Mouse (Mus musculus): ENCODE results near the gene Coro7. TPM values are rescaled to one million over a fixed set of nuclear protein-coding genes. Genes with fewer than 3 reads are reported as not detected.
A peak's percentile ranks its signal among the peaks of the same experiment; 100 is the strongest.

Coro7 gene
- total RNA-seq, 1 experiment: 14.4 TPM

DNA sequence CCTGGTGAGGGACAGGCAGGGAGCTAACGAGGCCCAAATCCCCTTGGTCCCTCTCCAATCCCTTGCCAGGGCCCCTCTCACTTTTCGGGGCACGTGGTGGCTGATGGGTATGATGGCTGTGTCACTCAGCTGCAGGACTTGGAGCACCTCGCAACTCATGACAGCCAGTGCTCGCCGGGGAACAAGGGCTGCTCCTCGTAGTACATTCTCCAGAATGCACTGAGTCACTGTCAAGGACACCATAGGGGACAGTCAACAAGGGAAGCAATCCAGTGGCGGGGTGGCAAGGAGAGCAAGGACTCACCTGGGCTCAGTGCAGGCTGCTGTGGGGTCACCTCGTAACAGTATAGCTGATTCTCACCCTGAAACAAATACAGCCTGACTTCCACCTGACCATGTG, 44.9 kb downstream of the Coro7 start:
- in situ Hi-C loops (cut with MboI; ENCODE audit: low sequenced_read_pairs in 2 of 2, unreplicated experiment in 2 of 2): loop anchor here in 1 of 2 experiments (5.0 kb wide), 1 partner anchor 33 kb away; no protein-coding TSS in a partner anchor
- H3K36me3 ChIP-seq (ENCODE audit: control insufficient read depth, insufficient read depth, low read length, poor library complexity, severe bottlenecking): no peaks in the 10 kb centered on the region; the same call in 1 of the 2 replicates
- no peak overlapping the region for H3K4me3 ChIP-seq (ENCODE audit: insufficient read depth in 1 of 2, low read depth in 1 of 2, low read length in 2 of 2, poor library complexity in 1 of 2, severe bottlenecking in 1 of 2)
- no peak for DNase-seq (ENCODE audit: low read depth, low spot score)
- no peak overlapping the region for H3K27ac ChIP-seq (ENCODE audit: insufficient read depth, low read depth, low read length, poor library complexity, severe bottlenecking)
- H3K9me3 ChIP-seq (ENCODE audit: control insufficient read depth, insufficient read depth, low read depth, low read length): no peaks in the 10 kb centered on the region
- peaks cover 0 to 13% of the 10 kb centered on the region in 2 experiments; a peak in 1 of 4 replicates for H3K4me1 ChIP-seq (ENCODE audit: control insufficient read depth in 2 of 2, insufficient read depth in 2 of 2, low read length in 2 of 2, poor library complexity in 1 of 2)
- no peak for TF ChIP-seq ZNF384 (IDR thresholded peaks at IDR 0.05; ENCODE audit: low read depth, low read length)
- no peak for TF ChIP-seq ZC3H11A (IDR thresholded peaks at IDR 0.05; ENCODE audit: borderline replicate concordance, low read depth, low read length)
- TF ChIP-seq HCFC1 (IDR thresholded peaks at IDR 0.05; ENCODE audit: borderline replicate concordance, insufficient read depth, low read length): no peak
- TF ChIP-seq CHD2 (IDR thresholded peaks at IDR 0.05; ENCODE audit: low read depth, low read length): no peak
- TF ChIP-seq MAFK (IDR thresholded peaks at IDR 0.05; ENCODE audit: insufficient read depth, low read depth, low read length): no peak
- no peak overlapping the region for H3K9ac ChIP-seq (ENCODE audit: insufficient read depth, low read depth, low read length, poor library complexity, severe bottlenecking)

- no peak overlapping the region for H3K4me3 ChIP-seq (ENCODE audit: insufficient read depth in 1 of 2, low read depth in 1 of 2, low read length in 2 of 2, poor library complexity in 1 of 2, severe bottlenecking in 1 of 2)
- H3K27ac ChIP-seq (ENCODE audit: insufficient read depth, low read depth, low read length, poor library complexity, severe bottlenecking): no peak overlapping the region
- H3K9me3 ChIP-seq (ENCODE audit: control insufficient read depth, insufficient read depth, low read depth, low read length): no peaks in the 10 kb centered on the region
- in situ Hi-C loops (cut with MboI; ENCODE audit: low sequenced_read_pairs in 2 of 2, unreplicated experiment in 2 of 2): loop anchor here in 1 of 2 experiments (5.0 kb wide), 1 partner anchor 34 kb away; no protein-coding TSS in a partner anchor
- peaks cover 3 to 13% of the 10 kb centered on the region in 2 experiments; a peak in 2 of 4 replicates for H3K4me1 ChIP-seq (ENCODE audit: control insufficient read depth in 2 of 2, insufficient read depth in 2 of 2, low read length in 2 of 2, poor library complexity in 1 of 2)
- H3K9ac ChIP-seq (ENCODE audit: insufficient read depth, low read depth, low read length, poor library complexity, severe bottlenecking): no peak overlapping the region
- TF ChIP-seq MAFK (IDR thresholded peaks at IDR 0.05; ENCODE audit: insufficient read depth, low read depth, low read length) (no peak), ZNF384 (IDR thresholded peaks at IDR 0.05; ENCODE audit: low read depth, low read length) (no peak), ZC3H11A (IDR thresholded peaks at IDR 0.05; ENCODE audit: borderline replicate concordance, low read depth, low read length) (no peak), HCFC1 (IDR thresholded peaks at IDR 0.05; ENCODE audit: borderline replicate concordance, insufficient read depth, low read length) (no peak), CHD2 (IDR thresholded peaks at IDR 0.05; ENCODE audit: low read depth, low read length) (no peak)
- H3K36me3 ChIP-seq (ENCODE audit: control insufficient read depth, insufficient read depth, low read length, poor library complexity, severe bottlenecking): no peaks in the 10 kb centered on the region; the same call in 1 of the 2 replicates
- no peak for DNase-seq (ENCODE audit: low read depth, low spot score)
Measured at GRCm38 (mm10) chr16:4633661-4634060, 45.9 kb downstream of the Coro7 start.

DNA sequence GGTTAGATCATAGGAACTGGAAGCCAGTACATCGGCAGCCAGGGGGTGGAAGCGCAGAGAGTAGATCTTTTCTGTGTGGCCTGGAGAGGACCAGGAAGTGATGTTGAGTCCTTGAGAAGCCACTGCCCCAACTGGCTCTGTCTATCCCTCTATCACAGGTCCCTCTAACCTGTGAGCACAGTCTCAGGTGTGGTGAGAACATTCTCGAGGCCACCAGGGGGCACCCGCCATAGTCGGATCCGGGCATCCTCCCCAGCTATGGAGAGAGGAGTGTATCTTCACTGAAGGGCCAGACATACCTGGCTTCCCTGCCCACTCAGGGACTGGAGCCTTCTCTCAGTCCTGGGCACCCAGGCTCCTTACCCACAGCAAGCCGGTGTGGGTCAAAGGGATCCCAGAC, 47.5 kb downstream of the Coro7 start:
- peaks cover 3 to 17% of the 10 kb centered on the region in 2 experiments; a peak in 2 of 4 replicates for H3K4me1 ChIP-seq (ENCODE audit: control insufficient read depth in 2 of 2, insufficient read depth in 2 of 2, low read length in 2 of 2, poor library complexity in 1 of 2)
- no peaks in the 10 kb centered on the region for H3K9me3 ChIP-seq (ENCODE audit: control insufficient read depth, insufficient read depth, low read depth, low read length)
- DNase-seq (ENCODE audit: low read depth, low spot score): no peak
- no peaks in the 10 kb centered on the region; the same call in 1 of the 2 replicates for H3K36me3 ChIP-seq (ENCODE audit: control insufficient read depth, insufficient read depth, low read length, poor library complexity, severe bottlenecking)
- H3K9ac ChIP-seq (ENCODE audit: insufficient read depth, low read depth, low read length, poor library complexity, severe bottlenecking): no peak overlapping the region
- H3K27ac ChIP-seq (ENCODE audit: insufficient read depth, low read depth, low read length, poor library complexity, severe bottlenecking): no peak overlapping the region
- H3K4me3 ChIP-seq (ENCODE audit: insufficient read depth in 1 of 2, low read depth in 1 of 2, low read length in 2 of 2, poor library complexity in 1 of 2, severe bottlenecking in 1 of 2): no peak overlapping the region
- TF ChIP-seq ZC3H11A (IDR thresholded peaks at IDR 0.05; ENCODE audit: borderline replicate concordance, low read depth, low read length) (no peak), CHD2 (IDR thresholded peaks at IDR 0.05; ENCODE audit: low read depth, low read length) (no peak), MAFK (IDR thresholded peaks at IDR 0.05; ENCODE audit: insufficient read depth, low read depth, low read length) (no peak), HCFC1 (IDR thresholded peaks at IDR 0.05; ENCODE audit: borderline replicate concordance, insufficient read depth, low read length) (no peak), ZNF384 (IDR thresholded peaks at IDR 0.05; ENCODE audit: low read depth, low read length) (no peak)
- in situ Hi-C loops (cut with MboI; ENCODE audit: low sequenced_read_pairs in 2 of 2, unreplicated experiment in 2 of 2): loop anchor here in 1 of 2 experiments (5.0 kb wide), 1 partner anchor 35 kb away; no protein-coding TSS in a partner anchor

GRCm38 (mm10) chr16:4629950-4630349, 49.6 kb downstream of the Coro7 start:
- no peak overlapping the region for H3K27ac ChIP-seq (ENCODE audit: insufficient read depth, low read depth, low read length, poor library complexity, severe bottlenecking)
- peaks cover 3 to 17% of the 10 kb centered on the region in 2 experiments; a peak in 2 of 4 replicates for H3K4me1 ChIP-seq (ENCODE audit: control insufficient read depth in 2 of 2, insufficient read depth in 2 of 2, low read length in 2 of 2, poor library complexity in 1 of 2)
- H3K4me3 ChIP-seq (ENCODE audit: insufficient read depth in 1 of 2, low read depth in 1 of 2, low read length in 2 of 2, poor library complexity in 1 of 2, severe bottlenecking in 1 of 2): no peak overlapping the region
- in situ Hi-C loops (cut with MboI; ENCODE audit: low sequenced_read_pairs in 2 of 2, unreplicated experiment in 2 of 2): loop anchor here in 1 of 2 experiments (5.0 kb wide), 1 partner anchor 37 kb away; no protein-coding TSS in a partner anchor
- TF ChIP-seq CHD2 (IDR thresholded peaks at IDR 0.05; ENCODE audit: low read depth, low read length) (no peak), ZC3H11A (IDR thresholded peaks at IDR 0.05; ENCODE audit: borderline replicate concordance, low read depth, low read length) (0 out of 2 replicates have a peak, but pooled peaks have one; percentile 40), ZNF384 (IDR thresholded peaks at IDR 0.05; ENCODE audit: low read depth, low read length) (no peak)
- H3K36me3 ChIP-seq (ENCODE audit: control insufficient read depth, insufficient read depth, low read length, poor library complexity, severe bottlenecking): no peaks in the 10 kb centered on the region; the same call in 1 of the 2 replicates
- no peaks in the 10 kb centered on the region for H3K9me3 ChIP-seq (ENCODE audit: control insufficient read depth, insufficient read depth, low read depth, low read length)
- DNase-seq (ENCODE audit: low read depth, low spot score): peak; percentile 69
- no peak overlapping the region for H3K9ac ChIP-seq (ENCODE audit: insufficient read depth, low read depth, low read length, poor library complexity, severe bottlenecking)

All from ES-E14 (cell line).